Mouse (Mus musculus) activated CD4-positive, CD25-positive, alpha-beta regulatory T cell, adult 4 months (primary cell): ENCODE data around the gene Eif3b. TPM values are rescaled to one million over a fixed set of nuclear protein-coding genes. Genes with fewer than 3 reads are reported as not detected.

Experiments used
- ATAC-seq: one replicate; pipeline ENCODE4 v1.8.0; 2017
- polyA plus RNA-seq, 2 experiments: library from polyadenylated mRNA; unstranded; fragments of 100-300 nt; shearing (Covaris generic); gene quantifications; one replicate each; pipeline ENCODE4 v1.2.1; 2017

The Eif3b gene
- polyA plus RNA-seq, result 10 to 100 TPM; 28.6 to 32.4 TPM

DNA sequence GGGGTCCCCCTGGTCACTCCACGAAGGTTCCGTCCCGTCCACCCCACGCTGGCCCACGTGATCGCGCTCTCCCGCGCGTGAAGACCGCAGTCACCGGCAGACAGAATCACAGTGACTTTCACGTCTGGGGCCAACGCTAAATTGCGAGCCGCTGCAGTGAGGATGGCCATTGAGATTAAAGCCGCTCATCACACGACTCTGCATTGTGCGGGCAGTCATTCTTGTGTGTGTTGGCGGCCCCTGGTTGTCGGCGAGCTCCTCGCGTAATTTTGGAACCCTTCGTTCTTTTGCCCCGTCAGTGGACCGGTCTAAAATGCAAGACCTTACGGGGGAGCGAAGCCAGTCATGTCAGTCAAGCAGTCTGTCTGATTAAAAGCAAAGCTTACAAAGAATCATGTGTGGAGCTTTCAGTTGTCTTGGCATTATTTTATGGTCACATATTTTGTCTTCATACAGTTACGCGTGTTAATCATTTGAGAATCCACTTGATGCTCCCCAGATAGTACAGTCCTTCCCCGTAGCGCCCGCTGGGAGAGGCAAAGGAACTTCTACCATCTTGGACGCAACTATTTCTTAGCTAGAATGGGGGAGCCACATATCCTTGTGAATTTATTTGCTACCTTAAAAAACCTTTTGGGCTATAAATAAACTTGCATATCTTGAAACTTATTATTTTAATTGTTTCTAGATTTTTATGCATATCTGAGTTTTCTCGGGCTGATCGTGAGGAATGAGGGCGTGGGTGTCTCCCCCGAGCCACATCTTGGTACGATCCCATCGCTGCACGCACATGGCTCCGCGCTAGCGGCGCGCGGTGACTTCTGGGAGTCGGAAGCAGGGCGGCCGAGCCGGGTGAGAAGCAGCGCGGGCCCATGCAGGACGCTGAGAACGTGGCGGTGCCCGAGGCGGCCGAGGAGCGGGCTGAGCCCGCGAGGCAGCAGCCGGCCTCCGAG, at the start of gene Eif3b:
Eif3b (plus strand) TSS at position 840 of the 953 bp plus-strand sequence.
- peak; percentile 89 for ATAC-seq

DNA sequence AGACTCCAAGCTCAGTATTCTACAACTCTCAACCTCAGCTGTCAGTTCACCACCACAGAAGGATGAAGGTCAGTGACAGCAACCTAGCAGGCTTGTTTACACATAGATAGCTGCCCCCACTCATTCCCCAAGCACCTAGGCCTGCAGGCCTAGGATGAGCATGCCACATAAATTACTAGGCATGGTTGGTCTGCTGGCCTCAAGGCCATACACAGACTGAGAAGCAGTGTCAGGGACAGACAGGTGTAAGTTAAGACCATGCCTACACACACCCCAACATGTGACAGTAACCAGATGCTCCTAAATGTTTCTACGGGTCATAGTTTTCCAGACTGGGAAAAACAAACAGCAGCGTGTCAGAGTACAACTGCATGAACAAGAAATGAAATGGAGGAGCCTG, 49.7 kb upstream of the Eif3b start:
- ATAC-seq, result no peak

DNA sequence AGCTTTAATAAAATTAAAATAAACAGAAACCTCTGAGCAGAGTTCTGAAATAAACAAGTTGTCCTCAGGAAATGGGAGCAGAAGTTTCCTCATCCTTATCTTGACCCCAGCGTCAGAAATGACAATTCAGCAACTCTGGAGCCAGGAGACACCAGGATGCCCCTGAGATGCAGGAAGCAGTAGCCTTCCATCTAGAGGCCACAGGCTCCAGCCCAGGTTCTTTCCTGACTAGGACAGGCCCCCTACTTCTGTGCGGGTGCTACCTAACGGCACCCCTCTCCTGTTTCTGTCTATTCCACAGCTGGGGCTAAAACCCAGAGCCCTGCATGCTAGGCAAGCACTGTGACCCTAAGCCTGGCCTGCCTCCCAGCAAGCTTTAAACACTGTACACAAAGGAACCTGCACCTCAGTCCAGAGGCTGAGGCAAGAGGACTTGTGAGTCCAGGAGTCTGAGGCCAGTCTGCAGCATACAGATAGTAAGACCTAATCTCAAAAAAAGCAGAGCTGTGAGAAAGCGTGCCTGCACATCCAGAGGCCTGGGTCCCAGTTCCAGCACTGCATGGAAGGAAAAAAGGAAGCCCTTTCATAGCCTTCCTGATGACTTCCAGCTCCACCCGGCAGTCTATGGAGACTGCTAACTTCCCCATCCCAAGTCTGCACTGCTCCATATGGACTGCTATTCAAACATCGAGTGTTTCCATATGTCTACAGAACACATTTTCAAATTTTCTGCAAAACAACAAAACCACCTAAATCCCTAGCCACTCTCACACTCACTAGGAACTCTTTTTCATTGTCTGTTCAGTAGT, 48.5 kb upstream of the Eif3b start:
- no peak for ATAC-seq

DNA sequence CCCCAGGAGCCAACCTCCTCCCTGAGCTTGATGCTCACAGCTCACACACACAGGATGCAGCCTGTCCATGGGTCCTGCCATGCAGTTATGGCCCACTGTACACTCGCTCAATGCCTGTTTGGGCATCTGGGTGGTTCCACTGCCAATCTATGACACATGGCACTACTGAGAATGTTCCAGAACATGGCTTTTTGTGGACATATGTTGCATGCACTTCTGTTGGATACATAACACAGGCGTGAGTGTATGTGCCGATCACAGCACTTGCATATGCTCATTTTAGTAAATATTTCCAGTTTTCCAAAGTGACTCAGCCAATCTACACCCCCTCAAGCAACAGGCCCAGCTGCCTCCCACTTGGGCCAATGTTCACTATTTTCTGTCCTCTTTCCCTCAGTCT, 47.5 kb upstream of the Eif3b start:
- ATAC-seq, result no peak

DNA sequence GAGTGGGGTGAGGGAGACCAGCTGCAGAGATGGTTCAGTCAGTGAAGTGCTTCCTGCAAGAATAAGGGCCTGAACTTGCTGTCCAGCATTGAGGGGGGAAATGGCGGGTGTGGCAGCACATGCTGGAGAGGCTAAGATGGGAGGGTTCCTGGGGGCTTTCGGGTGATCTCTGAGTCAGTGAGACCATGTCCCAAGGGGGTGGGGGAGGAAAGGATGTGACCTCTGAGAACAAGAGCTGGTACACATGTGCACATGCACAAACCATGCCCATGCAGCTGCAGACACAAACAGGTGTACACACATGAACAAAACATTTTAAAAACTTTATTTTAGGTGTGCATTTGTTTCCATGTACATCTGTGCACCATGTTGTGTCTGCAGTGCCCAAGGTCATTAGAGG, 45.4 kb upstream of the Eif3b start:
- no peak for ATAC-seq

DNA sequence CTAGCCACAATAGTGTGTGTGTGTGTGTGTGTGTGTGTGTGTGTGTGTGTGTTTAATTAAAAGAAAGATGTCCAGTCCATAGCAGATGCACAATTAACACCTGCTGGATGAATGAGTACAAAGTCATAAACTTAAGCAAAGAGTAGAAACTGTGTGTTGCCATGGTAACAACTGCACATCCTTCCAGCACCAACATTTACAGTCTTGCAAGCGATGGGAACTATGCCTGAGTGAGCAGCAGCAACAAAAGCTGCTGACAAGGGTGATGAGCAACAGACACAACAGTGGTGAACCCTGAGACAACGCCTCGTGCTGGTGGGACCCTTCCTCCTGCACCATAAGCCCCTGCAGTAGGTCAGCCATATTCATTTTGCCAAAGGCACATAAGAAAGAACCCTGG, 44.9 kb upstream of the Eif3b start:
- no peak for ATAC-seq

DNA sequence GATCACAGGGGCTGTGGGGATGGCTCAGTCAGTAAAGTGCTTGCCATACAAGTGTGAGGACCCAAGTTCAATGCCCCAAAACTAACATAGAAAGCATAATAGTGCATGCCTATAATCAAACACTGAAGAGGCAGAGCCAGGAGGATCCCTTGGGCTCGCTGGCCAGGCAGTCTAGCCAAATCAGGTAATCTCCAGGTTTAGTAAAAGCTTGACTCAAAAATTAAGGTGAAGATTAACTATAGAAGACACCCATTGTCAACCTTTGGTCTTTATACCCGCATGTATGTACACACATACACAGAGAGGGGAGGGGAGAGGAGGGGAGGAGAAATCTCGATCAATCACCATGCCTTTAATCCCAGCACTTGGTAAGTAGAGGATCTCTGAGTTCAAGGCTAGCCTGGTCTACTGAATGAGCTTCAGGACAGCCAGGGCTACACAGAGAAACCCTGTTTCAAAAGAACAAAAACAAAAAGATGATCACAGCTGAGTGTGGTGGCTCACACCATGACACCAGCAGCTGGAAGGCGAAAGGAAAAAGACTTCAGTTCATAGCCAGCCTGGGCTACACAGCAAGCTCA, 43.8 kb upstream of the Eif3b start:
- no peak for ATAC-seq

DNA sequence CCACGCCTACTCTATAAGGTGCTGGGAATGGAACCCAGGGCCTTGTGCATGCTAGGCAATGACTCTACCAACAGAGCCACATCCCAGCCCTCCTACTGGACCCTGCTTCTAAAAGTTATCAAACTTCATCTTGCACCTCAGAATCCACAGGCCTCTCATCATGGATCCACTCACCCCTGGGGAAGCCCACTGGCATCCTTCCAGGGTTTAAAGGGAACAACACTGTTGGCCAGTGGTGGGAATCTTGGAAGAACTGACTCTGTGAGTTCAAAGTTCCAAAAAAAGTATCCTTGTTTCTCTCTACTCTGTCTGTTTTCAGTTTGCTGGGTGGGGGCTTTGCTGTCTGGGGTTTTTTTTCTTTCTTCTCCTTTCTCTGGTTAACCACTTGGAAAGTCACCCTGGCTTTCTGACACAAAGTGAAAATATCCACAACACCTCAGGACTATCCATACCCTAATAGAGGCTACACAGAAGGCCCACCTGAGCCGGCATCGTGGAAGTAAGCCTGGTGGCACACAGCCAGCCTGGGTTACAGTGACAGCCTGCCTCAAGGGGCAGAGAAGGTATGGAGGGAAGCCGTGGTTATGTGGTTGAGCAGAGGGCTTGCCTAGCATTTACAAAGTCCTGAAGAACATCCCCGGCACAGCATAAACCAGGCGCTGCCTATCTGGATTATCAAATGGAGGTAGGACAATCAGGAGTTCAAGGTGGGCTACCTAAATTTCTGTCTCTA, 40.8 kb upstream of the Eif3b start:
- ATAC-seq, result no peak

DNA sequence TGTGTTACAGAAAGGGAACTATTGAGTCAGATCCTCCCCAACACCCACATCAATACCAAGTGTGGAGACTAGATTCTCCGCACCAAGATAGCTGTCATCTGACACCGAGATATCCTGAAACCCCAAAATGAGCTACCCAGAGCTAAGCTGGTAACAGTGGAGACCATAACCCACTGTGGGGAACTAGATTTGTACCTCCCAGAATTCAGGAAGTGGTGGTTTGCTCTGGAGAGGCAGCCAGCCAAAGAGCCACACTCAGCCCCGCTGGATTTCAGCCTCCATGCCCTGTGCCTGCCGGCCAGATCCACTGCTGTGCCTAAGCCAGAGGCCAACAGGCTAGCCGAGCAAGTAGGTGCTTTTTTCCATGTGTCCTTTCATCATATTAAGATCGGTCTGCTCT, 39.8 kb upstream of the Eif3b start:
- ATAC-seq, result no peak

DNA sequence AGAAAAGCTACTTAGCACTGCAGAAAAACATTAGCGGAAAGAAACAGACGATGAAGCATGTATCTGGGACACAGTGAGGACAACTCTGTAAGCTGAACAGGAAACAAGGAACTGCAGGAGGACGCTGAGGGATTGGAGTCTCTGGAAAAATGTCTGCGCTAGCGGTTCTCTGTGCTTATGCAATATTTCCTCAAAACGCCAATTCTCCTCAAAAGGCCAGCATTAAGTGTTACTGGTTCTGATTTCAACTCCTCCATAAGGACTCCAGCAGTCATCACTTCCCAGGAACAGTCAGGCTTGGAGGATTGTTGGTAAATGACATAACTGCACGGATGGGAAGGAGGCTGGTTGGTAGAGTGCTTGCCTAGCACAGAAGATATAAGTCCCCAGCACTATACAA, 38.0 kb upstream of the Eif3b start:
- ATAC-seq, result no peak

DNA sequence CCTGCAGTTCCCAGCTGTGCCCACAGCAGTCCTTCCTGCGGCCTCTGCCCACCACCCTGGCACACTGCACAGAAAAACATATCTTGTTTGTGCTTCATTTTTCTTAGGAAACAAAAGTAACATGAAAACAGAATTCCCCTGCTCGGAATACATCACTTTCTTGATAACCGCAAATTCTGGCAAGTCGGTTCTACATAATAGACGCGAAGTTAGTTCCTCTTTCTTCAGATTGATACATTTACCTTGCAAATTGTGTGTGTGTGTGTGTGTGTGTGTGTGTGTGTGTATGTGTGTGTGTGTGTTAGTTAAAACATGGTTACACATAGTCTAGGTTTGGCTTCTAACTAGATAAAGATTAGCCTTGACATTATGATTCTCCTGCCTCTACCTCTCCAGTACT, 36.4 kb upstream of the Eif3b start:
- ATAC-seq, result no peak

DNA sequence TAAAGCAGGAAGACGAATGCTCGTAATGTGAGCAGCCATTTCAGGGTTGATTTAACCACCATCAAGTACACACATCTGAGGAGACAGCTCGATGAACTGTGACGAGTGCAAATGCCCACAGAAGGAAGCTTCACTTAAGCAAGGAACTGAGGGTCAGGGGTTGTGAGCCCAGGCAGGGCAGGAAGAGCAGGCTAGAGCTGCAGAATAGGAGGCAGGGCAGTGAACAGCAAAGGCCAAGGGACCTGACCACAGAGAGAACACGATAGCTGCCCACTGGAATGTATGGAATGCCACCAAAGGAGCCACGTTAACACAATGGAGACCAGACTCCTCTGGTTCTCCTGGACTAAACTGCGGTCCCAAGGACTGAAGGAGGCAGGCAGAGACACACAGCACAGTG, 35.6 kb upstream of the Eif3b start:
- ATAC-seq, result no peak

DNA sequence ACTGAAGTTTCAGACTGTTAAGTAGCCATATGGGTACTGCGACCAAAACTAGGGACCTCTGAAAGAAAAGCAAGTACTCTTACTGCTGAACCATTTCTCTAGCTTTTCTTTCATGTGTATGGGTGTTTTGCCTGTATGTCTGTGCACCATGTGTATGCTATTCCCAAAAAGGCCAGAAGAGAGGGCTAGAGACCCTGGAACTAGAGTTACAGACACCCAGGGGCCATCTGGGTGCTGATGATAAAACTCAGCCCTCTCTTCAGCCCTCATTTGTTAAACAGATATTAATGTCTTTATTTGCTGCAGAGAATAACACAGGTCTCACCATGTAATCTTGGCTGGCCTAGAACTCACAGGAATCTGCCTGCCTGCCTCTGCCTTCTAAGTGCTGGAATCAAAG, 34.7 kb upstream of the Eif3b start:
- ATAC-seq, result no peak

DNA sequence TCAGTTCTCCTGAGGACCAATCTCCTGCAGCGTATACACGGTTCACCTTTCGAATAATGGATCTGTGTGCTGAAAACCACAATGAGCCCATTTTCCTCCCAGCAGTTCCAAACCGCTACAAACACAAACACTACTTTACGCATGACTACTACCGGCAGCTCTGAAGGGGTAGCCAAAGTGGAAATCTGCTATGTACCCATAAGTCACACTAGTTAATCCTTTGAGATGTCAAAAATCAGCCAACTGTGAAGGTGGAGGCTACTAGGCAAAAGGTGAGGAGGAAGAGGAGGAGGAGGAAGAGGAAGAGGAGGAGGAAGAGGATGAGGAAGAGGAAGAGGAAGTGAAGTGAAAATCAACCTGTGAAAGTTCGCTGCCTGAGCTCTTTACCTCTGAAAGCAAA, 31.9 kb upstream of the Eif3b start:
- ATAC-seq, result no peak

DNA sequence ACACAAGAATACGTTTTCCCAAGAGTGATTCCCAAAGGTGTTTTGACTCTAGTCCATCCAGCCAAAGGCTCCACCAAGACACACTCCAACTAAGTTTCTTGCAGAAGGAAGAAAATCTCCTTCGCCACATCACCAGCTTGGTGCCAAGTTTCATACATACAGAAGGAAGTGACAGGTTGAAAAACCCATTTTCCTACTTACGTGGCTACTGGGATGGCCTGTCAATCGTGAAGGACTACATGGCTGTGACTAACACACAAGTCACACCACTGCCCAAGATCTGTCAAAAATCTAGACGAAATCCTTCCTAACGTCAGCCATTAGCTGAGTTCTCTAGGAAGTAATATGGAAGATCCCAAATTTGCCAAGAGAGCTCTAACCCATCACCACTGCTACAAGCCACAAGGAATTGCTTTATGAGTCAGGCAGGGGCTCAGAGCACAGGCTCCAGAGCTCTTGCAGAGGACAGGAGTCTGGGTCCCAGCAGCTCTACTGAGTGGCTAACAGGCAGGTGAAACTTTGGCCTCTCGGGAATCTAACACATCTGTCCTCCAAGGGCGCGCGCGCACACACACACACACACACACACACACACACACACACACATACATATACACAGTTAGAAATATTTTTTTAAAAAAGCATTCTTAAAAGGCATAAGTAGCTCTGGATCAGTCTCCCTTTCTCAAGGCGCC, 31.2 kb upstream of the Eif3b start:
- no peak for ATAC-seq

DNA sequence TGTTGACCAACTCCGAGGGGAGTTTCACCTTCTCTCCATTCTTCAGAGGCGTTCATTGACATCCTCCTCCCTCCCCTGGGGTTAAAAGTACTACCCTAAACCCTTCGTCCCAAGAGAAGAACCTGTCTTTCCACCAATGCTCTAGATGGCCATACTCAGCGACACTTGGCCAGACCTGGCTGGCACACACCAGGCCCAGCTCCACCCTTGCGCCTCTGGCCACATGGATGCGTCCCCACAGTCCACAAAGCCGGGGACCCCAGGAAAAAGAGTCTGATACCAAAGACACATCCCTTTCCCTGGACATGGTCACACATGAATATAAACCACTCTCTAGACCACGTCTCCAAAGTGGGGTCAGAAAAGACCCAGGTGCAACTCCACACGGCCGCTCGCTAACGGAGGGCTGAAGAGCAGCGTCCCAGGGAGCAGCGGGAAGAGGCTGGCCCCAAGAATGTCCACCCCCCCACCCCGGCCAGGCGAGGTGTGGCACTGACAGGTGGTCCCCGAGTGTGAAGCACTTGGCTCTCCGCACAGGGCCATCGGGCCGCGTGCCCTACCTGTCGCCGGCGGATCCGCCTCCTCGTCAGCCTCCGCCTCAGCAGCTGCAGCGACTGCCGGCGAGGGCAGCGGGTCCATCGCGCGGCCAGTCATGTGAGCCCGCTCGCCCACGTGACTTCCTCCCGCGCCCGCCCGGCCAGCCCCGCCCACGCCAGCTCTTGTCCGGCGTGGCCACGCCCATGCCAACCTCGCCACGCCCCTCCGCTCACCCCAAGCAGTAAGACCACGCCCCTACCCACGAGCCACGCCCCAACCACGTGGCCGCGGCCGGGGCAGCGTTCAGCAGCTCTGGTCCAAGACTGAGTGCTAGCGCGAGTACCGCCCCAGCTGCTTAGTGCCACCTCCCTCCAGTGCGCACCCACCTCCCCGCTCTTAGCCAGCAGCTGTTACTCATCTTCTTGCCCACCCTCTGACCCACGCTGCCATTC, 30.2 kb upstream of the Eif3b start, which contains the start of gene Snx8:
Snx8 (minus strand) TSS at position 675 of the 989 bp plus-strand sequence.
- ATAC-seq, result peak; percentile 49

DNA sequence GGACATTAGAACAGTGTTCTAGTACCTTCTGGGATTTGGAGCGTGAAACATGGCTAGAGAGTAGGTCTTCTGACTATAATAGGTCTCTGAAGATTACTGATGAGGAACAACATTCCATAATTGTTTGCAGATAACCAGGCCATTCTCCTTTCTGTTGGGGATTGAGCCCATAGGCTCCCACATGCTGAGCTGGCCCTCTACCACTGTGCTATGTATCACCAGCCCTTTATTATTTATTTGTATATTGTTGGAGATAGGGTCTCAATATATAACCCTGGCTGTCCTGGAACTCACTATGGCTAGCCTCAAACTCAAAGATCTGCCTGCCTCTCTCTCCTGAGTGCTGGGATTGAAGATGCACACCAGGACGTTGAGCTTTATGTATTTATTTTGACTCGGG, 29.5 kb upstream of the Eif3b start:
- no peak for ATAC-seq

DNA sequence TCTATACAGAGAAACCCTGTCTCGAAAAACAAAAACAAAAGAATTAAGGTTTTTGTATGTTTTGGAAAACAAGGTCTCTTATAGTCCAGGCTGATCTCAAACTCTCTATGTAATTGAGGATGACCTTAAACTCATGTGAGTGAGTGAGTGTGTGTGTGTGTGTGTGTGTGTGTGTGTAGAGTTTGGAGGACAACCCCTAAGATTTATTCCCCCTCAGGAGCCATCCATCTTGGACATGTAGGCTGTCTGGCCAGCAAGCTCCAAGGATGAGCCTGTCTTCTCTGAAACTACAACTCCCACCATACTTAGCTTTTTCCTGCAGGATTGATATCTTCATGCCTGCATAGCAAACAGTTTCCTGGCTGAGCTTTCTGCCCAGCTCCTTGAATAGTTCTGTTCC, 27.7 kb upstream of the Eif3b start:
- ATAC-seq, result no peak

DNA sequence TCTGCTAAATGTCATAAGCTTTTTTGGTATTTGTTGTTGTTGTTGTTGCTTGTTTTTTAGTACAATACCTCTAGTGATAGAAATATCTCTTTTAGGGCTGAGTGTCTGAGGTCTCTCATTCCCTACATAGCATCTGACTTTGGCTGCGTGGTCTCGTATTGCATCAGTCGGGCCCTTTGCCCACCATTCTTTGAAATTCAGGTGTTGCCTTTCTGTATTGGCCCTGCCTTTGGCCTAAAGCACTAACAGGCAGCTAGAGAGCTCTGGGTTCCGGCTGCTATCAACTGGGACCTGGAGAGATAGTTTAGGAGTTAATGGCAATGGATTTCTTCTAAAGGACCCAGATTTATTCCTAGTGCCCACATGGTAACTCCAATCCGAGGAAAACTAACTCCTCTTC, 27.1 kb upstream of the Eif3b start:
- no peak for ATAC-seq

DNA sequence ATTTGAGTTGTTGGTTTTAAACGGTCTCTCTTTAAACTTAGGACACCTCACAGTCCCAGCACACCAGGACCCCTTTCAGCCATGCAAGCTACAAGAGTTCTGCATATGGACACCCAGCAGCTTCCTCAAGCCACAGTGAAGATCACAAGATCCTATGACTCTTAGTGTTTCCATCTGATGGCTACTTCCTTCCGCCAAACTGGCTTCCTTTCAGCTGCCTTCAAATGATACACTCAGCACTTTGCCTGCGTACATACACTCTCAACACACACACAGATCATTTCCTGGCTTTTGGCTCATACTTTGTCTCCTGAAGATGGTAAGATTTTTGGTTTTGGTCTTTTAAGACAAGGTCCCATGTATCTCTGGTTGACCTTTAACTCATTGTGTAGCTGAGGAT, 26.4 kb upstream of the Eif3b start:
- no peak for ATAC-seq
